Mouse (Mus musculus) mammary gland, adult 2 months (tissue): ENCODE measurements around the gene Abcb6. TPM values are rescaled to one million over a fixed set of nuclear protein-coding genes. Genes with fewer than 3 reads are reported as not detected.

Experiments
- polyA plus RNA-seq: library from polyadenylated mRNA; depleted of rRNA; stranded (reverse); fragments of >200 nt; gene quantifications from 2 replicates; pipeline ENCODE4 v1.2.3, GENCODE M21; 2012; ENCODE audit warnings: low replicate concordance; rRNA removed

Gene Abcb6
- 19.2 and 31.3 TPM in 2 replicates for polyA plus RNA-seq

GRCm38 (mm10) chr1:75180105-75180590 lies at the start of gene Abcb6:
Abcb6 (minus strand) TSS chr1:75180392.

GRCm38 (mm10) chr1:75219531-75219930 lies 39.3 kb upstream of the Abcb6 start, which contains the start of gene Tuba4a:
Tuba4a (minus strand) TSS chr1:75219865.

GRCm38 (mm10) chr1:75210136-75211087 lies 30.2 kb upstream of the Abcb6 start, which contains the start of the genes Glb1l and Stk16:
Glb1l (minus strand) TSS chr1:75210813.
Stk16 (plus strand) TSS chr1:75210838.

GRCm38 (mm10) chr1:75191622-75192402 lies 11.6 kb upstream of the Abcb6 start, which contains the start of the genes Ankzf1 and Atg9a:
Ankzf1 (plus strand) TSS chr1:75192151.
Atg9a (minus strand) TSS chr1:75192196.

GRCm38 (mm10) chr1:75168472-75169464 lies 11.4 kb downstream of the Abcb6 start, which contains the start of gene Zfand2b:
Zfand2b (plus strand) TSS chr1:75168646.

GRCm38 (mm10) chr1:75142301-75143261 lies 37.6 kb downstream of the Abcb6 start, which contains the start of the genes Cnppd1 and Retreg2:
Cnppd1 (minus strand) TSS chr1:75142711.
Retreg2 (plus strand) TSS chr1:75142778.

GRCm38 (mm10) chr1:75133421-75134207 lies 46.6 kb downstream of the Abcb6 start, which contains the start of gene Slc23a3:
Slc23a3 (minus strand) TSS chr1:75133890.

GRCm38 (mm10) chr1:75124346-75125321 lies 55.6 kb downstream of the Abcb6 start, which contains the start of gene Nhej1:
Nhej1 (minus strand) TSS chr1:75125200.

Other genes starting within 250 kb of the Abcb6 start
- not detected in 2 replicates for gene Cfap65, start 244.8 kb downstream of the Abcb6 start, polyA plus RNA-seq
- gene Ihh, start 228.7 kb downstream of the Abcb6 start, polyA plus RNA-seq, result 0.14 and 0.22 TPM in 2 replicates
- gene Nhej1, start 55.2 kb downstream of the Abcb6 start, polyA plus RNA-seq, result 2.6 and 5.6 TPM in 2 replicates
- 0.76 and 0.80 TPM in 2 replicates for gene Slc23a3, start 46.5 kb downstream of the Abcb6 start, polyA plus RNA-seq
- 66.5 and 70.1 TPM in 2 replicates for gene Cnppd1, start 37.7 kb downstream of the Abcb6 start, polyA plus RNA-seq
- 139 and 161 TPM in 2 replicates for gene Retreg2, start 37.6 kb downstream of the Abcb6 start, polyA plus RNA-seq
- 73.7 and 75.2 TPM in 2 replicates for gene Zfand2b, start 11.7 kb downstream of the Abcb6 start, polyA plus RNA-seq
- gene Ankzf1, start 11.8 kb upstream of the Abcb6 start, polyA plus RNA-seq, result 13.9 and 17.8 TPM in 2 replicates
- gene Atg9a, start 11.8 kb upstream of the Abcb6 start, polyA plus RNA-seq, result 70.2 and 110 TPM in 2 replicates
- 9.4 and 18.5 TPM in 2 replicates for gene Glb1l, start 30.4 kb upstream of the Abcb6 start, polyA plus RNA-seq
- 187 and 188 TPM in 2 replicates for gene Stk16, start 30.4 kb upstream of the Abcb6 start, polyA plus RNA-seq
- gene Tuba4a, start 39.5 kb upstream of the Abcb6 start, polyA plus RNA-seq, result 75.9 and 184 TPM in 2 replicates
- gene A630095N17Rik, start 51.7 kb upstream of the Abcb6 start, polyA plus RNA-seq, result not detected in 2 replicates
- 50.7 and 52.0 TPM in 2 replicates for gene Dnajb2, start 56.0 kb upstream of the Abcb6 start, polyA plus RNA-seq
- 0.11 and 0.19 TPM in 2 replicates for gene Ptprn, start 84.1 kb upstream of the Abcb6 start, polyA plus RNA-seq
- gene Resp18, start 98.0 kb upstream of the Abcb6 start, polyA plus RNA-seq, result not detected in 2 replicates
- gene Dnpep, start 137.6 kb upstream of the Abcb6 start, polyA plus RNA-seq, result 167 and 178 TPM in 2 replicates
- 24.9 and 299 TPM in 2 replicates for gene Des, start 179.9 kb upstream of the Abcb6 start, polyA plus RNA-seq
- gene Speg, start 194.9 kb upstream of the Abcb6 start, polyA plus RNA-seq, result 28.4 and 38.3 TPM in 2 replicates